Mouse (Mus musculus) forebrain, embryonic 13.5 days (tissue): ENCODE measurements around the gene Prf1. TPM values are rescaled to one million over a fixed set of nuclear protein-coding genes. Genes with fewer than 3 reads are reported as not detected.

Source experiments
- ATAC-seq: fragments of 200-750 bp; cut with Nextera tagmentation; 2 replicates; pipeline ENCODE4 v1.8.0; 2017
- H3K27ac ChIP-seq: fragments of 300-500 bp; sonication (generic); 2 replicates; pipeline ENCODE4 v1.5.1; 2015; ENCODE audit warnings: inconsistent platforms, mild to moderate bottlenecking, moderate library complexity
- H3K27me3 ChIP-seq: fragments of 300-500 bp; sonication (generic); 2 replicates; pipeline ENCODE4 v1.6.1; 2015; ENCODE audit warnings: mild to moderate bottlenecking, inconsistent platforms
- H3K36me3 ChIP-seq: fragments of 300-500 bp; sonication (generic); 2 replicates; pipeline ENCODE4 v1.6.1; 2015; ENCODE audit warnings: mild to moderate bottlenecking, inconsistent platforms; ENCODE audit not compliant: poor library complexity, severe bottlenecking
- H3K4me1 ChIP-seq: fragments of 300-500 bp; sonication (generic); 2 replicates; pipeline ENCODE4 v1.6.1; 2015; ENCODE audit warnings: inconsistent platforms
- H3K4me2 ChIP-seq: fragments of 300-500 bp; sonication (generic); 2 replicates; pipeline ENCODE4 v1.6.1; 2015; ENCODE audit warnings: inconsistent platforms, mild to moderate bottlenecking, moderate library complexity
- H3K4me3 ChIP-seq: fragments of 300-500 bp; sonication (generic); 2 replicates; pipeline ENCODE4 v1.5.1; 2015; ENCODE audit warnings: mild to moderate bottlenecking, inconsistent platforms
- H3K9ac ChIP-seq: fragments of 300-500 bp; sonication (generic); 2 replicates; pipeline ENCODE4 v1.6.1; 2015; ENCODE audit warnings: mild to moderate bottlenecking, inconsistent platforms
- H3K9me3 ChIP-seq: fragments of 300-500 bp; sonication (generic); replicated peaks from 2 replicates; pipeline ENCODE4 v1.6.1; 2016; ENCODE audit warnings: inconsistent platforms
- WGBS: fragments of 180-500 bp; shearing (Covaris S2); methylation state at CpG from one replicate; pipeline ENCODE4 v1.1.7; 2015; 5-methylcytosine and 5-hydroxymethylcytosine counted together
- polyA plus RNA-seq: library from polyadenylated mRNA; unstranded; fragments of >200 nt; fragmentation: Nextera tagmentation; extraction: Ambion mirVana; gene quantifications from 2 replicates; pipeline ENCODE4 v1.2.1, GENCODE M21; 2015

The Prf1 gene
- polyA plus RNA-seq, 1 experiment from 2014 or later, result not detected

DNA sequence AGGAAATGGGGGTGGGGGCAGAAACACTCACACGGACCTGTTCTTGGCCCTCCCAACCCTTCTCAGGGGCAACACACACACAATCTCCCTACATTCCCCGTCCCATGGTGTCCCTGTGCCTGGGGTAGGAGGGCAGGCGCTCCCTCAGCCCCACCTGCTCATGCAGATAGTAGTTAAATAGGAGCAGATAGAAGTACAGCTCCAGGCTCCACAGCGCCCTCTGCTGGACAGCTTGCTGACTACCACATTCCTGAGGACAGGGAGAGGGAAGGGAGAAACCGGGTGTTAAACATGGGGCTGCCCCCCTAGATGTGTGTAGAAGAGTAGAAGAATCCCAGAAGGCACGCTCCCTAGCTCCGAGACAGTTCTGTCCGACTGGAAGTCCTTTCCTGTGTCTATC, 46.3 kb downstream of the Prf1 start:
- WGBS, result 57% methylated on average over 8 of the region's 8 CpGs
- Histone ChIP-seq H3K4me3 (no peak overlapping the region), H3K4me1 (peaks cover 6% of the 10 kb centered on the region; the same call in 1 of the 2 replicates), H3K36me3 (peaks cover 9% of the 10 kb centered on the region; the same call in 1 of the 2 replicates), H3K9ac (no peak overlapping the region), H3K27ac (no peak overlapping the region), H3K4me2 (no peak overlapping the region), H3K9me3 (no peaks in the 10 kb centered on the region), H3K27me3 (no peaks in the 10 kb centered on the region)
- no peak for ATAC-seq

DNA sequence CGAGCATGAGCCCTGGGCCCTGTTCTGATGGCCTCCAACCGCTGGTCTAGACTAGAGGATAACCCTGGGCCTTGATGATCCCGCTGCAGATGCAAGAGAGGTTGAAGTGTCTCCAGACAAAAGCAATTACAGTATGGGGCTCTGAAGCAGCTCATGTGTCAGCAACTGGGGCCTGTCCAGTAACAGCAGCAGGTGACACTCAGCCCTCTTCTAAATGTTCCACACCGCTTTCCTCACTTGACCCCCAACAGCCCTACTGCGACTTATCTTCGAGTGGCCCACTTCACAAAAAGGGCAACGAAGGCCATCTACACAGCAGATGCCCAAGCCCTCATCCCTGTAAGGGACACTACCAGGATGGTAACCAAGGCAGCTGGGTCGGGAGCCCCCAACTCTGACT, 47.5 kb downstream of the Prf1 start:
- no peak overlapping the region for H3K4me3 ChIP-seq
- no peak overlapping the region for H3K27ac ChIP-seq
- no peak overlapping the region for H3K9ac ChIP-seq
- H3K27me3 ChIP-seq, result no peaks in the 10 kb centered on the region
- peaks cover 21% of the 10 kb centered on the region for H3K36me3 ChIP-seq
- peaks cover 6% of the 10 kb centered on the region; the same call in 1 of the 2 replicates for H3K4me1 ChIP-seq
- ATAC-seq, result no peak
- 0 out of 2 replicates have a peak, but pooled peaks cover 6% of the 10 kb centered on the region for H3K9me3 ChIP-seq
- H3K4me2 ChIP-seq, result no peak overlapping the region
- WGBS, result 82% methylated on average over 8 of the region's 8 CpGs

DNA sequence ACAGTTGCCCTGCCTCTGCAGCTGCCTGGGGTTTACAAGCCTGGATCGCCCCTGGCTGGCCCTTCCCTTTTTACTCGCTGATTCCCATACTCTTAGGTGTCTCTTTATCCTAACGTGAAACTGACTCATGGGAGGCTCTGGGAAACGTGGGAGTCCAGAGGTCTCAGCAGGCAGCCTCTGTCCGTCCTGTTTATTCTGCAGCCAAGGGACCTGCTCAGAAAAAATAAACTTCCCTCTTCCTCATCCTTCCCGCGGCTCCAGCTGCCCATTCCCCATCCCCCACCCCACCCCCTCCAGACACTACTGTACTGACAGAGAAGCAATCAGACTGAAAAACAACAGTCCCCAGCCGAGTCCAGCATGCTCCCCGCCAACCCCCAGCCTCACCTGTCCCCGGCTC, 48.7 kb downstream of the Prf1 start:
- H3K36me3 ChIP-seq, result peaks cover 22% of the 10 kb centered on the region
- H3K9ac ChIP-seq, result no peak overlapping the region
- no peak overlapping the region for H3K4me3 ChIP-seq
- 0 out of 2 replicates have a peak, but pooled peaks cover 6% of the 10 kb centered on the region for H3K9me3 ChIP-seq
- H3K4me2 ChIP-seq, result no peak overlapping the region
- no peaks in the 10 kb centered on the region for H3K27me3 ChIP-seq
- WGBS, result 38% methylated on average over 9 of the region's 10 CpGs
- ATAC-seq, result no peak
- H3K27ac ChIP-seq, result no peak overlapping the region
- H3K4me1 ChIP-seq, result peaks cover 6% of the 10 kb centered on the region; the same call in 1 of the 2 replicates

DNA sequence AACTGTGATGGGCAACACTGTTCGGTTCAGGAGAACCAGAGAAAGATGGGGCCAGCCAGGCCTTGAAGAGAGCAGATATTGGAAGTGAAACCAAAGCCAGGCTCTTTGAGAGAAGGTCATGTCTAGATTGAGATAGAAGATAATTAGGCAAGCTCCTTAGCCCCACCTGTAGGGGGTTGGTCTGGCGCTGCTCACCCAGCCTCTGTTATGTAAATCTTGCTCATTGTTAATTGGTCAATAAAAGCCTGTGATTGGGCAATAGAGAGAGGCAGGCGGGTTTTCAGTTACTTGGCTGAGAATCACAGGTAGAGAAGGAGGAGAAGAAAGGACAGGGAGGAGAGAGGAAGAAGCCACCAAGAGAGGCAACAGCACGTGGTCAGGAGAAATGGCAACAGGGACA, 53.6 kb downstream of the Prf1 start:
- WGBS, result 62% methylated on average over 4 of the region's 4 CpGs
- Histone ChIP-seq H3K4me1 (no peaks in the 10 kb centered on the region), H3K9me3 (0 out of 2 replicates have a peak, but pooled peaks cover 6% of the 10 kb centered on the region), H3K36me3 (peaks cover 22% of the 10 kb centered on the region), H3K4me3 (no peak overlapping the region), H3K4me2 (no peak overlapping the region), H3K27ac (no peak overlapping the region), H3K9ac (no peak overlapping the region), H3K27me3 (no peaks in the 10 kb centered on the region)
- ATAC-seq, result no peak

Other genes with a start within 250 kb of the Prf1 start
- gene Pcbd1, start 208.5 kb upstream of the Prf1 start, polyA plus RNA-seq, result 17.1 and 18.3 TPM in 2 replicates
- gene Sgpl1, start 150.1 kb upstream of the Prf1 start, polyA plus RNA-seq, result 53.5 and 62.3 TPM in 2 replicates
- 0.85 and 1.3 TPM in 2 replicates for gene Tbata, start 125.9 kb upstream of the Prf1 start, polyA plus RNA-seq
- 0.13 TPM in 2 replicates for gene Adamts14, start 24.4 kb upstream of the Prf1 start, polyA plus RNA-seq
- 13.2 and 16.3 TPM in 2 replicates for gene Pald1, start 85.7 kb downstream of the Prf1 start, polyA plus RNA-seq
- gene Nodal, start 120.1 kb downstream of the Prf1 start, polyA plus RNA-seq, result 0.08 TPM in 1 of 2 replicates, not detected in the other
- 96.4 and 102 TPM in 2 replicates for gene Eif4ebp2, start 154.8 kb downstream of the Prf1 start, polyA plus RNA-seq
- gene Lrrc20, start 178.0 kb downstream of the Prf1 start, polyA plus RNA-seq, result 16.4 and 17.5 TPM in 2 replicates